Mouse (Mus musculus) MEL (cell line): ENCODE data around the gene Btbd19.

Experiments used
- BHLHE40 ChIP-seq: IDR thresholded peaks from 2 replicates; pipeline ENCODE4 v1.6.1; 2012; ENCODE audit warnings: low read depth, mild to moderate bottlenecking, inconsistent platforms, low read length, improper control_type of control experiment, borderline replicate concordance
- CHD1 ChIP-seq: IDR thresholded peaks from 2 replicates; pipeline ENCODE4 v1.6.1; 2012; ENCODE audit warnings: low read depth, mild to moderate bottlenecking, inconsistent platforms, low read length, improper control_type of control experiment
- CTCF ChIP-seq, 3 experiments: IDR thresholded peaks in 2 of 3; conservative IDR thresholded peaks in 1 of 3; 2 replicates each; pipeline ENCODE4 v1.5.1; 2011 to 2012; ENCODE audit warnings: low read length in 3 of 3, low read depth in 2 of 3, mild to moderate bottlenecking in 2 of 3, improper control_type of control experiment in 1 of 3, inconsistent platforms in 1 of 3, mixed read lengths in 1 of 3, moderate library complexity in 1 of 3; ENCODE audit not compliant: control insufficient read depth in 1 of 3, insufficient read depth in 1 of 3, poor library complexity in 1 of 3, severe bottlenecking in 1 of 3
- EP300 ChIP-seq, 2 experiments: IDR thresholded peaks; 2 replicates each; pipeline ENCODE4 v1.6.1; 2011; ENCODE audit warnings: improper control_type of control experiment in 2 of 2, low read length in 2 of 2, low read depth in 1 of 2, mild to moderate bottlenecking in 1 of 2
- ETS1 ChIP-seq: IDR thresholded peaks from 2 replicates; pipeline ENCODE4 v1.6.1; 2012; ENCODE audit warnings: low read depth, mild to moderate bottlenecking, inconsistent platforms, low read length, improper control_type of control experiment, moderate library complexity
- HCFC1 ChIP-seq: IDR thresholded peaks from 2 replicates; pipeline ENCODE4 v1.6.1; 2012; ENCODE audit warnings: low read depth, mild to moderate bottlenecking, inconsistent platforms, low read length, improper control_type of control experiment, moderate library complexity
- MAZ ChIP-seq: IDR thresholded peaks from 2 replicates; pipeline ENCODE4 v1.6.1; 2012; ENCODE audit warnings: low read depth, mild to moderate bottlenecking, inconsistent platforms, low read length, improper control_type of control experiment
- MYC ChIP-seq: IDR thresholded peaks from 2 replicates; pipeline ENCODE4 v1.6.1; 2011; ENCODE audit warnings: low read depth, mild to moderate bottlenecking, low read length, improper control_type of control experiment, moderate library complexity
- NRF1 ChIP-seq: IDR thresholded peaks from 2 replicates; pipeline ENCODE4 v1.6.1; 2014; ENCODE audit warnings: low read depth, mild to moderate bottlenecking, inconsistent platforms, low read length, improper control_type of control experiment, moderate library complexity; ENCODE audit not compliant: poor library complexity, insufficient read depth, severe bottlenecking
- POLR2A ChIP-seq, 2 experiments: IDR thresholded peaks; 2 replicates each; pipeline ENCODE4 v1.6.1; 2011 to 2012; ENCODE audit warnings: low read length in 2 of 2, mild to moderate bottlenecking in 2 of 2, control low read depth in 1 of 2, improper control_type of control experiment in 1 of 2, low read depth in 1 of 2, moderate library complexity in 1 of 2; ENCODE audit not compliant: control insufficient read depth in 1 of 2, insufficient read depth in 1 of 2, poor library complexity in 1 of 2
- POLR2AphosphoS2 ChIP-seq: IDR thresholded peaks from 2 replicates; pipeline ENCODE4 v1.6.1; 2011; ENCODE audit warnings: low read length, improper control_type of control experiment
- RAD21 ChIP-seq: IDR thresholded peaks from 2 replicates; pipeline ENCODE4 v1.6.1; 2011; ENCODE audit warnings: mild to moderate bottlenecking, low read depth, low read length, improper control_type of control experiment
- SIN3A ChIP-seq: IDR thresholded peaks from 2 replicates; pipeline ENCODE4 v1.6.1; 2012; ENCODE audit warnings: low read length, improper control_type of control experiment, inconsistent platforms

DNA sequence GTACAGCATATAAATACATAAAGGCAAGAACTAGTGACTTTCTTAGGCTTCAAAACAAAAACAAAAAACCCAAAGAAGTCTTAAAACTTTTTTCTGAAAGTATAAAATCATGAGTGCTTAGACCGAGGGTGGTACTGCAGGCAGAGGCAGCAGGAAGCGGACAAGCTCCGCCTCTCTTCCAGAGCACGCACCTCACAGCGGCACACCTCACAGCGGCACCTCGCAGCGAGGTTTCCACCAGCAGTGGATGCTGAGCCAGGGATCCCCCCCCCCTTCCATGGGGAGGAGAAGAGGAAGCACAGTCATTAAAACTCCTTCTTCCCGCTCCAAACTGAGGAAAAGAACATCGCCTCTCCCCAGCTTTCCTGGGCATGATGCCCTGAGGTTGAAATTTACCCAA, 34.1 kb upstream of the Btbd19 start:
- TF ChIP-seq HCFC1 (no peak), CTCF (IDR thresholded peaks at IDR 0.05 in 2 of 3, conservative IDR thresholded peaks at IDR 0.05 in 1 of 3; ENCODE audit: control insufficient read depth in 1 of 3, insufficient read depth in 1 of 3, low read depth in 2 of 3, low read length in 3 of 3, poor library complexity in 1 of 3, severe bottlenecking in 1 of 3) (no peak), EP300 (IDR thresholded peaks at IDR 0.05; ENCODE audit: low read depth in 1 of 2, low read length in 2 of 2) (no peak), POLR2A (IDR thresholded peaks at IDR 0.05; ENCODE audit: control insufficient read depth in 1 of 2, insufficient read depth in 1 of 2, low read depth in 1 of 2, low read length in 2 of 2, poor library complexity in 1 of 2) (no peak), CHD1 (no peak), SIN3A (no peak), MAZ (no peak), POLR2AphosphoS2 (no peak), RAD21 (no peak), BHLHE40 (no peak), NRF1 (no peak), ETS1 (no peak), MYC (no peak)
